Mouse (Mus musculus) heart, adult 2 months (tissue): ENCODE measurements at regions not wholly inside any gene's neighbourhood (a gene's known extent, or its start where the extent isn't known, plus 50 kb on each side); places are given as distances from the start of the nearest gene placed in this dataset.
A peak's percentile ranks its signal among the peaks of the same experiment; 100 is the strongest.

Source experiments
- DNase-seq, 2 experiments: peaks; one replicate each; pipeline ENCODE4 v3.0.0; 2021
- H3K27ac ChIP-seq: fragments of 200-600 bp; 2 replicates; pipeline ENCODE4 v1.8.1; 2022
- H3K27me3 ChIP-seq: fragments of 200-500 bp; 2 replicates; pipeline ENCODE4 v1.6.1; 2012; ENCODE audit warnings: mild to moderate bottlenecking, low read length, inconsistent platforms, mixed read lengths; ENCODE audit not compliant: control insufficient read depth, insufficient read depth
- H3K36me3 ChIP-seq: fragments of 200-500 bp; 2 replicates; pipeline ENCODE4 v1.6.1; 2012; ENCODE audit warnings: low read length, inconsistent platforms; ENCODE audit not compliant: control insufficient read depth, insufficient read depth
- H3K4me1 ChIP-seq: fragments of 200-500 bp; 2 replicates; pipeline ENCODE4 v1.6.1; 2011; ENCODE audit warnings: low read length; ENCODE audit not compliant: control insufficient read depth, insufficient read depth
- H3K4me3 ChIP-seq: fragments of 200-600 bp; 2 replicates; pipeline ENCODE4 v1.8.1; 2022
- H3K79me2 ChIP-seq: fragments of 200-500 bp; replicated peaks from 2 replicates; pipeline ENCODE4 v1.6.1; 2012; ENCODE audit warnings: mild to moderate bottlenecking, inconsistent platforms, low read length, moderate library complexity, mixed read lengths; ENCODE audit not compliant: control insufficient read depth, insufficient read depth
- H3K9ac ChIP-seq: fragments of 200-500 bp; 2 replicates; pipeline ENCODE4 v1.6.1; 2012; ENCODE audit warnings: low read depth, mild to moderate bottlenecking, control low read depth, inconsistent platforms, low read length, mixed read lengths
- CTCF ChIP-seq: fragments of 200-600 bp; IDR thresholded peaks from 2 replicates; pipeline ENCODE4 v1.8.1; 2022; ENCODE audit warnings: antibody characterized with exemption, mild to moderate bottlenecking, moderate library complexity
- EP300 ChIP-seq: fragments of 200-500 bp; IDR thresholded peaks from 2 replicates; pipeline ENCODE4 v1.6.1; 2011; ENCODE audit warnings: low read depth, low read length, control low read depth; ENCODE audit not compliant: insufficient read depth
- POLR2A ChIP-seq: fragments of 200-500 bp; IDR thresholded peaks from 2 replicates; pipeline ENCODE4 v1.6.1; 2011; ENCODE audit warnings: mild to moderate bottlenecking, low read depth, low read length, control low read depth; ENCODE audit not compliant: insufficient read depth
- WGBS: fragments of 180-500 bp; shearing (Covaris S2); methylation state at CpG from one replicate; pipeline ENCODE4 v1.1.7; 2018; 5-methylcytosine and 5-hydroxymethylcytosine counted together
- intact Hi-C: fragments of 180-260 bp; cut with DNase I; formaldehyde crosslinking; loops from one replicate; pipeline ENCODE4 v1.15.1; 2025

- Histone ChIP-seq H3K36me3 (no peaks in the 10 kb centered on the region), H3K9ac (no peak overlapping the region), H3K27ac (no peak overlapping the region), H3K27me3 (no peaks in the 10 kb centered on the region), H3K4me3 (no peak overlapping the region), H3K79me2 (no peaks in the 10 kb centered on the region), H3K4me1 (no peaks in the 10 kb centered on the region)
- no peak for DNase-seq
- 61% methylated on average over 6 of the region's 6 CpGs for WGBS
- intact Hi-C loops = no loop called here
- TF ChIP-seq POLR2A (no peak), CTCF (no peak), EP300 (no peak)
These were observed 240.2 kb downstream of the H2al1j start for GRCm38 (mm10) chrX:11567827-11568226.

GRCm38 (mm10) chrX:11568262-11568661 lies 240.6 kb downstream of the H2al1j start:
- H3K27ac ChIP-seq = no peak overlapping the region
- TF ChIP-seq EP300 (no peak), POLR2A (no peak), CTCF (no peak)
- DNase-seq = no peak
- H3K4me3 ChIP-seq = no peak overlapping the region
- no peaks in the 10 kb centered on the region for H3K27me3 ChIP-seq
- H3K9ac ChIP-seq = no peak overlapping the region
- no peaks in the 10 kb centered on the region for H3K36me3 ChIP-seq
- 78% methylated on average over 5 of the region's 5 CpGs for WGBS
- intact Hi-C loops = no loop called here
- no peaks in the 10 kb centered on the region for H3K4me1 ChIP-seq
- H3K79me2 ChIP-seq = no peaks in the 10 kb centered on the region

GRCm38 (mm10) chrX:11574354-11574753 lies 246.7 kb downstream of the H2al1j start:
- no peaks in the 10 kb centered on the region for H3K36me3 ChIP-seq
- TF ChIP-seq POLR2A = no peak
- TF ChIP-seq EP300 = no peak
- no peak for TF ChIP-seq CTCF
- H3K27me3 ChIP-seq = no peaks in the 10 kb centered on the region
- no peak overlapping the region for H3K27ac ChIP-seq
- peak in 1 of 2 experiments; percentile 21 for DNase-seq
- intact Hi-C loops = no loop called here
- no peak overlapping the region for H3K9ac ChIP-seq
- H3K79me2 ChIP-seq = no peaks in the 10 kb centered on the region
- no peaks in the 10 kb centered on the region for H3K4me1 ChIP-seq
- H3K4me3 ChIP-seq = no peak overlapping the region
- 56% methylated on average over 3 of the region's 3 CpGs for WGBS

- Histone ChIP-seq H3K4me3 (no peak overlapping the region), H3K27ac (no peak overlapping the region), H3K27me3 (no peaks in the 10 kb centered on the region), H3K4me1 (no peaks in the 10 kb centered on the region), H3K36me3 (no peaks in the 10 kb centered on the region), H3K9ac (no peak overlapping the region), H3K79me2 (no peaks in the 10 kb centered on the region)
- intact Hi-C loops = no loop called here
- no peak for DNase-seq
- 84% methylated on average over 6 of the region's 6 CpGs for WGBS
- TF ChIP-seq POLR2A = no peak
- TF ChIP-seq CTCF = no peak
- no peak for TF ChIP-seq EP300
These were observed 247.9 kb downstream of the H2al1j start for GRCm38 (mm10) chrX:11575571-11575970.

GRCm38 (mm10) chrX:11576287-11576686 lies 248.7 kb downstream of the H2al1j start:
- intact Hi-C loops = no loop called here
- no peak overlapping the region for H3K27ac ChIP-seq
- no peak for TF ChIP-seq POLR2A
- TF ChIP-seq EP300 = no peak
- no peak for TF ChIP-seq CTCF
- H3K4me1 ChIP-seq = no peaks in the 10 kb centered on the region
- no peak overlapping the region for H3K9ac ChIP-seq
- H3K36me3 ChIP-seq = no peaks in the 10 kb centered on the region
- no peaks in the 10 kb centered on the region for H3K27me3 ChIP-seq
- WGBS = 61% methylated on average over 8 of the region's 8 CpGs
- DNase-seq = no peak
- no peaks in the 10 kb centered on the region for H3K79me2 ChIP-seq
- no peak overlapping the region for H3K4me3 ChIP-seq

GRCm38 (mm10) chrX:11577294-11577693 lies 249.7 kb downstream of the H2al1j start:
- intact Hi-C loops = no loop called here
- TF ChIP-seq EP300 (no peak), CTCF (no peak), POLR2A (no peak)
- H3K27me3 ChIP-seq = no peaks in the 10 kb centered on the region
- no peak for DNase-seq
- H3K79me2 ChIP-seq = no peaks in the 10 kb centered on the region
- no peak overlapping the region for H3K27ac ChIP-seq
- no peak overlapping the region for H3K4me3 ChIP-seq
- no peak overlapping the region for H3K9ac ChIP-seq
- 69% methylated on average over 3 of the region's 3 CpGs for WGBS
- no peaks in the 10 kb centered on the region for H3K4me1 ChIP-seq
- no peaks in the 10 kb centered on the region for H3K36me3 ChIP-seq
